Comparison of ENCODE assay signal across 9 mouse cellular contexts in the genomic region with DNA sequence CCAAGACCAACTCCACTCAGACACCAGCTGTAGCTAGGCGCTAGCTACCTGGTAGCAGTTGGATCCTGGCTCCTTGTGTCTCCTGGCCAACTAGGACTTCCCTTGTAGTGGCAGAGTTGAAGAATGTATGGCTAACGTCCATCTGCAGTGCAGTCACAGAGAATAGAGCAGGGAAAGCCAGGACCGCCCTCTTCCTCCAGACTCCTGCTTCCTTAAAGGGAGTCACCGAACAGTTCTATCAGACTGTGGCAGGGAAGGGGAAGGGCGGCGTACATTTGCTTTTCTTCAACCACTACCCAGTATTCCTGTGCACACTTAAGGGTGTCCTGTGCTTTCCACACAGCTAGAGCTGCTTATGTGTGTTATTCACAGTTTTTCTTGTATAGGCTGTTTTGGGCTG. TPM values are rescaled to one million over a fixed set of nuclear protein-coding genes. Genes with fewer than 3 reads are reported as not detected.
A peak's percentile ranks its signal among the peaks of the same experiment; 100 is the strongest.
DNase-seq lines count a peak whose midpoint lies in the region; ATAC-seq and TF ChIP-seq lines count a peak whose summit lies in the region.
"Had no signal": no experiment of that assay in that cellular context is flagged by ENCODE, and none has a peak within 500 bp of the region (broad histone marks: within the 10 kb centered on the region; RNA-seq: fewer than 3 reads in every experiment).

No protein-coding gene starts in this region.

- H3K79me2 ChIP-seq in heart, adult 2 months (replicated peaks; ENCODE audit: control insufficient read depth, insufficient read depth, low read length) = 0 out of 2 replicates have a peak, but pooled peaks cover 4% of the 10 kb centered on the region

- H3K4me2 ChIP-seq in kidney, postnatal 0 days (ENCODE audit: low read length) = no peak overlapping the region
- H3K4me2 ChIP-seq in kidney, embryonic 14.5 days (replicated peaks; ENCODE audit: low read depth, low read length) = no peak overlapping the region

- H3K27me3 ChIP-seq in kidney, postnatal 0 days (ENCODE audit: insufficient read depth, low read length) = no peaks in the 10 kb centered on the region
- H3K27me3 ChIP-seq in kidney, embryonic 14.5 days (ENCODE audit: control insufficient read depth, insufficient read depth, low read length) = no peaks in the 10 kb centered on the region
- no peaks in the 10 kb centered on the region for H3K27me3 ChIP-seq in heart, adult 2 months (ENCODE audit: control insufficient read depth, insufficient read depth, low read length)

- peak; percentile 71 for TF ChIP-seq POLR2A in heart, adult 2 months (IDR thresholded peaks at IDR 0.05; ENCODE audit: insufficient read depth, low read depth, low read length)

- peak; percentile 44 for DNase-seq in kidney, postnatal 0 days (ENCODE audit: low spot score)
- peak; percentile 67 to 76 for DNase-seq in heart, adult 2 months
- peak; percentile 55 for DNase-seq in kidney, postnatal 14 days
- no peak for DNase-seq in cerebellum, postnatal 4 days (ENCODE audit: low spot score in 2 of 2)
- no peak for DNase-seq in urinary bladder, adult 18-20 months (ENCODE audit: low spot score in 2 of 2)
- DNase-seq: left cerebral cortex, postnatal 4 days had no signal

- intact Hi-C loops in heart, adult 2 months (cut with DNase I) = loop anchor here (10.0 kb wide), 1 partner anchor 1197 kb away; no protein-coding TSS in a partner anchor

- no peaks in the 10 kb centered on the region for H3K4me1 ChIP-seq in kidney, postnatal 0 days (replicated peaks; ENCODE audit: insufficient read depth, low read length)
- no peaks in the 10 kb centered on the region for H3K4me1 ChIP-seq in kidney, embryonic 14.5 days (ENCODE audit: control insufficient read depth, insufficient read depth, low read length)
- H3K4me1 ChIP-seq in heart, adult 2 months (ENCODE audit: control insufficient read depth, insufficient read depth, low read length) = peaks cover 32% of the 10 kb centered on the region

- H3K4me3 ChIP-seq in kidney, postnatal 0 days (replicated peaks; ENCODE audit: low read depth, low read length) = no peak overlapping the region
- no peak overlapping the region for H3K4me3 ChIP-seq in kidney, embryonic 14.5 days (ENCODE audit: low read length)
- peak overlapping the region; percentile 5; the same call in 1 of the 2 replicates for H3K4me3 ChIP-seq in heart, adult 2 months

- peak; percentile 75 for TF ChIP-seq EP300 in heart, adult 2 months (IDR thresholded peaks at IDR 0.05; ENCODE audit: insufficient read depth, low read depth, low read length)

- peaks cover 25% of the 10 kb centered on the region; the same call in 1 of the 2 replicates for H3K36me3 ChIP-seq in kidney, postnatal 0 days (ENCODE audit: insufficient read depth, low read length)
- H3K36me3 ChIP-seq in kidney, embryonic 14.5 days (ENCODE audit: control insufficient read depth, insufficient read depth, low read length) = peaks cover 37% of the 10 kb centered on the region
- H3K36me3 ChIP-seq in heart, adult 2 months (ENCODE audit: control insufficient read depth, insufficient read depth, low read length) = no peaks in the 10 kb centered on the region; the same call in 1 of the 2 replicates

- H3K9me3 ChIP-seq in kidney, postnatal 0 days (replicated peaks; ENCODE audit: low read length) = no peaks in the 10 kb centered on the region
- H3K9me3 ChIP-seq in kidney, embryonic 14.5 days (ENCODE audit: control insufficient read depth, low read length) = no peaks in the 10 kb centered on the region

- H3K9ac ChIP-seq in kidney, postnatal 0 days (ENCODE audit: low read depth, low read length) = no peak overlapping the region
- no peak overlapping the region for H3K9ac ChIP-seq in kidney, embryonic 14.5 days (ENCODE audit: low read depth, low read length)
- no peak overlapping the region; the same call in 1 of the 2 replicates for H3K9ac ChIP-seq in heart, adult 2 months (ENCODE audit: low read depth, low read length)

- H3K27ac ChIP-seq in kidney, postnatal 0 days = peak overlapping the region; percentile 48
- H3K27ac ChIP-seq in kidney, embryonic 14.5 days (ENCODE audit: low read depth, low read length) = no peak overlapping the region
- peak overlapping the region; percentile 79 for H3K27ac ChIP-seq in heart, adult 2 months

- TF ChIP-seq CTCF in kidney, postnatal 0 days (IDR thresholded peaks at IDR 0.05; ENCODE audit: low read depth) = no peak
- no peak for TF ChIP-seq CTCF in heart, adult 2 months (IDR thresholded peaks at IDR 0.05)

- no peak for ATAC-seq in kidney, postnatal 0 days (replicated peaks; ENCODE audit: low FRiP score, low read depth)
- ATAC-seq in kidney, embryonic 14.5 days (ENCODE audit: low FRiP score, low TSS enrichment) = no peak
- 0 out of 2 replicates have a peak, but pooled peaks have one; percentile 18 for ATAC-seq in megakaryocyte progenitor cell, adult 5-6 weeks (replicated peaks; ENCODE audit: poor library complexity)
- ATAC-seq in frontal cortex, adult (ENCODE audit: low TSS enrichment) = no peak

- WGBS in kidney, postnatal 0 days = 65% methylated on average over 6 of the region's 6 CpGs
- WGBS in kidney, embryonic 14.5 days = 81% methylated on average over 6 of the region's 6 CpGs
- WGBS in heart, adult 2 months = 16% methylated on average over 6 of the region's 6 CpGs

RNA-seq across cellular contexts. Expression of a gene that starts 10.2 kb away (rescaled TPM):
- 31.3 and 33.8 TPM in 2 replicates for polyA plus RNA-seq in kidney, postnatal 0 days (2015; fragmentation: Nextera tagmentation; extraction: Ambion mirVana)
- polyA plus RNA-seq in kidney, embryonic 14.5 days (2014; fragmentation: Nextera tagmentation; extraction: Ambion mirVana) = 50.8 and 51.2 TPM in 2 replicates
- total RNA-seq in heart, adult 2 months (2021) = 10 to 100 TPM; 62.4 to 67.1 TPM
- polyA plus RNA-seq in heart, adult 2 months (2012; rRNA removed) = 47.0 and 53.2 TPM in 2 replicates
- 85.6 and 97.7 TPM in 2 replicates for total RNA-seq in megakaryocyte progenitor cell, adult 5-6 weeks (2015)
- total RNA-seq in megakaryocyte progenitor cell, adult 5-6 weeks (2017) = 106 and 112 TPM in 2 replicates

RNA-seq across cellular contexts. Expression of a gene that starts 24.9 kb away (rescaled TPM):
- polyA plus RNA-seq in kidney, postnatal 0 days (2015; fragmentation: Nextera tagmentation; extraction: Ambion mirVana) = 10.8 and 15.2 TPM in 2 replicates
- 13.4 and 20.6 TPM in 2 replicates for polyA plus RNA-seq in kidney, embryonic 14.5 days (2014; fragmentation: Nextera tagmentation; extraction: Ambion mirVana)
- total RNA-seq in heart, adult 2 months (2021) = 10 to 100 TPM; 15.6 to 19.7 TPM
- 9.2 and 12.1 TPM in 2 replicates for polyA plus RNA-seq in heart, adult 2 months (2012; rRNA removed)
- total RNA-seq in megakaryocyte progenitor cell, adult 5-6 weeks (2015) = 5.6 and 8.0 TPM in 2 replicates
- 16.5 and 17.4 TPM in 2 replicates for total RNA-seq in megakaryocyte progenitor cell, adult 5-6 weeks (2017)

RNA-seq across cellular contexts. Expression of a gene that starts 30.8 kb away (rescaled TPM):
- polyA plus RNA-seq in kidney, postnatal 0 days (2015; fragmentation: Nextera tagmentation; extraction: Ambion mirVana) = 5.8 and 12.8 TPM in 2 replicates
- polyA plus RNA-seq in kidney, embryonic 14.5 days (2014; fragmentation: Nextera tagmentation; extraction: Ambion mirVana) = 3.0 and 6.8 TPM in 2 replicates
- 1 to 10 TPM; 3.3 to 3.5 TPM for total RNA-seq in heart, adult 2 months (2021)
- 0.74 and 0.82 TPM in 2 replicates for polyA plus RNA-seq in heart, adult 2 months (2012; rRNA removed)
- 2.0 and 2.8 TPM in 2 replicates for total RNA-seq in megakaryocyte progenitor cell, adult 5-6 weeks (2015)
- 1.6 and 5.1 TPM in 2 replicates for total RNA-seq in megakaryocyte progenitor cell, adult 5-6 weeks (2017)

RNA-seq across cellular contexts. Expression of a gene that starts 32.7 kb away (rescaled TPM):
- polyA plus RNA-seq in kidney, postnatal 0 days (2015; fragmentation: Nextera tagmentation; extraction: Ambion mirVana) = 5.6 and 6.3 TPM in 2 replicates
- polyA plus RNA-seq in kidney, embryonic 14.5 days (2014; fragmentation: Nextera tagmentation; extraction: Ambion mirVana) = 4.9 and 8.1 TPM in 2 replicates
- over 10,000 TPM in 1 of 2 experiments, 1,000 to 10,000 TPM in 1; 9,834 to 11,008 TPM for total RNA-seq in heart, adult 2 months (2021)
- polyA plus RNA-seq in heart, adult 2 months (2012; rRNA removed) = 13,898 and 21,553 TPM in 2 replicates
- 4.8 and 5.2 TPM in 2 replicates for total RNA-seq in megakaryocyte progenitor cell, adult 5-6 weeks (2015)
- total RNA-seq in megakaryocyte progenitor cell, adult 5-6 weeks (2017) = 2.1 and 6.0 TPM in 2 replicates

RNA-seq across cellular contexts. Expression of a gene that starts 40.9 kb away (rescaled TPM):
- 2.0 and 2.5 TPM in 2 replicates for polyA plus RNA-seq in kidney, postnatal 0 days (2015; fragmentation: Nextera tagmentation; extraction: Ambion mirVana)
- 1.3 and 2.4 TPM in 2 replicates for polyA plus RNA-seq in kidney, embryonic 14.5 days (2014; fragmentation: Nextera tagmentation; extraction: Ambion mirVana)
- 1 to 10 TPM; 2.3 to 2.7 TPM for total RNA-seq in heart, adult 2 months (2021)
- polyA plus RNA-seq in heart, adult 2 months (2012; rRNA removed) = 12.4 and 13.2 TPM in 2 replicates
- total RNA-seq in megakaryocyte progenitor cell, adult 5-6 weeks (2015) = 0.59 and 0.95 TPM in 2 replicates
- total RNA-seq in megakaryocyte progenitor cell, adult 5-6 weeks (2017) = 1.3 and 1.4 TPM in 2 replicates

Comparison
In these comparisons a context has a peak if more than half of its experiments do, and no peak if none do; other contexts are left out.
1. DNase-seq: peak in kidney, postnatal 0 days (single experiment), heart, adult 2 months (2 of 2) and kidney, postnatal 14 days (single experiment); none in cerebellum, postnatal 4 days (0 of 2) and urinary bladder, adult 18-20 months (0 of 2).